Mouse (Mus musculus) limb, embryonic 14.5 days (tissue): Measurements from ENCODE around the gene E130208F15Rik. TPM values are rescaled to one million over a fixed set of nuclear protein-coding genes. Genes with fewer than 3 reads are reported as not detected.

Experiments
- ATAC-seq: fragments of 200-750 bp; cut with Nextera tagmentation; 2 replicates; pipeline ENCODE4 v1.8.0; 2017; ENCODE audit warnings: low read depth, moderate number of reproducible peaks, moderate TSS enrichment; ENCODE audit not compliant: low FRiP score
- DNase-seq: peaks from one replicate; pipeline ENCODE4 v3.0.0-alpha.2; 2015; ENCODE audit warnings: low spot score
- H3K27ac ChIP-seq: fragments of 300-500 bp; sonication (generic); replicated peaks from 2 replicates; pipeline ENCODE4 v1.5.1; 2014; ENCODE audit warnings: low read depth, mild to moderate bottlenecking, low read length, moderate library complexity, mixed read lengths
- H3K27me3 ChIP-seq: fragments of 300-500 bp; sonication (generic); 2 replicates; pipeline ENCODE4 v1.6.1; 2014; ENCODE audit warnings: low read length, mixed read lengths; ENCODE audit not compliant: control insufficient read depth, insufficient read depth
- H3K36me3 ChIP-seq: fragments of 300-500 bp; sonication (generic); 2 replicates; pipeline ENCODE4 v1.6.1; 2014; ENCODE audit warnings: mild to moderate bottlenecking, low read length, moderate library complexity, mixed read lengths; ENCODE audit not compliant: control insufficient read depth, insufficient read depth
- H3K4me1 ChIP-seq: fragments of 300-500 bp; sonication (generic); 2 replicates; pipeline ENCODE4 v1.6.1; 2014; ENCODE audit warnings: antibody characterized with exemption, low read length, mixed read lengths; ENCODE audit not compliant: control insufficient read depth, insufficient read depth
- H3K4me2 ChIP-seq: fragments of 300-500 bp; sonication (generic); replicated peaks from 2 replicates; pipeline ENCODE4 v1.6.1; 2014; ENCODE audit warnings: low read depth, mild to moderate bottlenecking, low read length, moderate library complexity; ENCODE audit not compliant: severe bottlenecking
- H3K4me3 ChIP-seq: fragments of 300-500 bp; sonication (generic); replicated peaks from 2 replicates; pipeline ENCODE4 v1.5.1; 2014; ENCODE audit warnings: low read length
- H3K9ac ChIP-seq: fragments of 300-500 bp; sonication (generic); 2 replicates; pipeline ENCODE4 v1.6.1; 2014; ENCODE audit warnings: mild to moderate bottlenecking, low read depth, low read length, moderate library complexity; ENCODE audit not compliant: severe bottlenecking
- H3K9me3 ChIP-seq: fragments of 300-500 bp; sonication (generic); 2 replicates; pipeline ENCODE4 v1.6.1; 2016; ENCODE audit warnings: low read length; ENCODE audit not compliant: control insufficient read depth
- POLR2A ChIP-seq: fragments of 200-500 bp; IDR thresholded peaks from 2 replicates; pipeline ENCODE4 v1.8.0; 2012; ENCODE audit warnings: inconsistent platforms, mild to moderate bottlenecking, moderate library complexity, borderline replicate concordance; ENCODE audit not compliant: insufficient read depth, insufficient read length; ENCODE audit errors: extremely low read depth
- WGBS: fragments of 180-500 bp; shearing (Covaris S2); extraction: QIAGEN DNeasy Blood & Tissue Kit; methylation state at CpG from one replicate; pipeline ENCODE4 v1.1.7; 2014; 5-methylcytosine and 5-hydroxymethylcytosine counted together
- polyA plus RNA-seq, 2 experiments: library from polyadenylated mRNA; depleted of rRNA in 1 of 2; stranded (reverse) in 1 of 2; unstranded in 1 of 2; fragments of >200 nt; fragmentation: Nextera tagmentation in 1 of 2; extraction: Ambion mirVana in 1 of 2; gene quantifications; 2 replicates each; pipeline versions ENCODE4 v1.2.1 to v1.2.3; 2012 to 2014

Gene E130208F15Rik
- polyA plus RNA-seq, 2 experiments: 0.98 TPM; not detected in 1

GRCm38 (mm10) chr7:30280670-30281138 is 40.8 kb upstream of the E130208F15Rik start:
- Histone ChIP-seq H3K27ac (peak overlapping the region; percentile 92), H3K9ac (peak overlapping the region; percentile 34), H3K36me3 (no peaks in the 10 kb centered on the region), H3K4me3 (peak overlapping the region; percentile 73), H3K9me3 (no peaks in the 10 kb centered on the region), H3K27me3 (no peaks in the 10 kb centered on the region), H3K4me2 (peak overlapping the region; percentile 92), H3K4me1 (peaks cover 5% of the 10 kb centered on the region; the same call in 1 of the 2 replicates)
- peak; percentile 91 for DNase-seq
- peak; percentile 88 for ATAC-seq
- TF ChIP-seq POLR2A: no peak
- WGBS: under 1% methylated on average over 20 of the region's 20 CpGs

GRCm38 (mm10) chr7:30281522-30281921 is 40.0 kb upstream of the E130208F15Rik start:
- DNase-seq (no peak), ATAC-seq (no peak)
- H3K4me3 ChIP-seq: no peak overlapping the region
- H3K9ac ChIP-seq: no peak overlapping the region
- no peaks in the 10 kb centered on the region for H3K9me3 ChIP-seq
- WGBS: 78% methylated on average over 4 of the region's 4 CpGs
- H3K4me1 ChIP-seq: peaks cover 5% of the 10 kb centered on the region; the same call in 1 of the 2 replicates
- H3K36me3 ChIP-seq: no peaks in the 10 kb centered on the region
- no peak for TF ChIP-seq POLR2A
- no peaks in the 10 kb centered on the region for H3K27me3 ChIP-seq
- H3K27ac ChIP-seq: no peak overlapping the region
- no peak overlapping the region for H3K4me2 ChIP-seq

GRCm38 (mm10) chr7:30282740-30283139 is 38.8 kb upstream of the E130208F15Rik start:
- 74% methylated on average over 7 of the region's 7 CpGs for WGBS
- no peak overlapping the region for H3K4me2 ChIP-seq
- no peaks in the 10 kb centered on the region for H3K36me3 ChIP-seq
- H3K4me1 ChIP-seq: peaks cover 5% of the 10 kb centered on the region; the same call in 1 of the 2 replicates
- no peak for TF ChIP-seq POLR2A
- ATAC-seq: no peak
- H3K9me3 ChIP-seq: no peaks in the 10 kb centered on the region
- no peak for DNase-seq
- H3K4me3 ChIP-seq: no peak overlapping the region
- no peak overlapping the region for H3K9ac ChIP-seq
- H3K27me3 ChIP-seq: no peaks in the 10 kb centered on the region
- no peak overlapping the region for H3K27ac ChIP-seq

- Histone ChIP-seq H3K27me3 (no peaks in the 10 kb centered on the region), H3K36me3 (no peaks in the 10 kb centered on the region), H3K4me3 (no peak overlapping the region), H3K9ac (no peak overlapping the region), H3K4me1 (peaks cover 6% of the 10 kb centered on the region), H3K9me3 (no peaks in the 10 kb centered on the region), H3K27ac (no peak overlapping the region), H3K4me2 (no peak overlapping the region)
- TF ChIP-seq POLR2A: no peak
- ATAC-seq (no peak), DNase-seq (no peak)
- WGBS: 55% methylated on average over 8 of the region's 8 CpGs
Measured at GRCm38 (mm10) chr7:30286701-30287410, 34.7 kb upstream of the E130208F15Rik start.

GRCm38 (mm10) chr7:30288046-30288445 is 33.5 kb upstream of the E130208F15Rik start:
- Histone ChIP-seq H3K36me3 (0 out of 2 replicates have a peak, but pooled peaks cover 4% of the 10 kb centered on the region), H3K4me1 (peaks cover 14% of the 10 kb centered on the region), H3K4me3 (no peak overlapping the region), H3K27me3 (no peaks in the 10 kb centered on the region), H3K9me3 (no peaks in the 10 kb centered on the region), H3K27ac (no peak overlapping the region), H3K9ac (no peak overlapping the region), H3K4me2 (no peak overlapping the region)
- ATAC-seq (no peak), DNase-seq (no peak)
- WGBS: 74% methylated on average over 6 of the region's 6 CpGs
- TF ChIP-seq POLR2A: no peak
